Mouse (Mus musculus): ENCODE data around the gene Hoxd4. TPM values are rescaled to one million over a fixed set of nuclear protein-coding genes. Genes with fewer than 3 reads are reported as not detected.

Hoxd4 gene
- polyA plus RNA-seq, 1 experiment from 2014 or later: not detected

DNA sequence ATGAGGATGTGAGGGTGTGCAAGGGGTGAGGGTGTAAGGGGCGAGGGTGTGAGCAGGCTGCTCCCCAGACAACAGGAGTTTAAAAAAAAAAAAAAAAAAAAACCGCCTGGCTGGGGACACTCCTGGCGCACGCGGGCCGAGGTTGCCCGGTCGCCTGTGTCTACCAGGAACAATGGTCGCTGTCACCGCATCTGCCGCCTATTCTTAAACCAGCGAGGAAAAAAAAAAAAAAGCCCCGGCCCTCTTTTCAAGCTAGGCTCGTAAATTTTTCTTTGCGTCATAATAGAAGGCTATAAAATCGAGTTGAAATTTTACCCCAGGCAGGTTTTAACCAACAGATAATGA lies 21.6 kb downstream of the Hoxd4 start:
- peaks cover 100% of the 10 kb centered on the region for H3K27me3 ChIP-seq (ENCODE audit: low read depth, poor library complexity, severe bottlenecking)
- H3K27ac ChIP-seq (replicated peaks): no peak overlapping the region
- DNase-seq (ENCODE audit: low spot score): peak; percentile 47
- no peaks in the 10 kb centered on the region for H3K9me3 ChIP-seq (replicated peaks)
- peaks cover 12% of the 10 kb centered on the region; the same call in 1 of the 2 replicates for H3K4me1 ChIP-seq
- WGBS: 0% methylated on average over 16 of the region's 16 CpGs
- H3K4me3 ChIP-seq: no peak overlapping the region
- no peaks in the 10 kb centered on the region for H3K36me3 ChIP-seq

DNA sequence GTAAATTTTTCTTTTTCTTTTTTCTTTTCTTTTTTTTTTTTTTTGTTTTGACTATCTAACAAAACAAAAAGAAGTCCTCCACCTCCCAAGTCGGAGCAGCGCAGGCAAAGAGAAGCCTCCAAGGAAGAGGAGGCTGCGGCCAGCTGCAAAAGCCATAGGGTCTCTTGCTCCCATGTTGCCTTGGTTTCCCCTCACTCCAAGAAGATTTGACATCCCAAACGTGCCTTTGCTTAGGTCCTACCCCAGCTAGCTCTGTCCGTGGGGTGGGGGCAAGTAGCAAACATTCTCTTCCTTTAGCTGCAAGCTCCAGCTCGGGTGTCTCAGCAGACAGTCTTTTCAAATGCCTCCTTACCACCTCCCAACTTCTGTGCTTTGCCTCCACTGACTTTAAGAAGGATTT lies 22.0 kb downstream of the Hoxd4 start:
- H3K36me3 ChIP-seq: no peaks in the 10 kb centered on the region
- peak; percentile 55 for DNase-seq (ENCODE audit: low spot score)
- H3K27me3 ChIP-seq (ENCODE audit: low read depth, poor library complexity, severe bottlenecking): peaks cover 100% of the 10 kb centered on the region
- H3K4me1 ChIP-seq: peaks cover 12% of the 10 kb centered on the region; the same call in 1 of the 2 replicates
- no peak overlapping the region for H3K27ac ChIP-seq (replicated peaks)
- no peaks in the 10 kb centered on the region for H3K9me3 ChIP-seq (replicated peaks)
- no peak overlapping the region for H3K4me3 ChIP-seq
- 0% methylated on average over 6 of the region's 6 CpGs for WGBS

DNA sequence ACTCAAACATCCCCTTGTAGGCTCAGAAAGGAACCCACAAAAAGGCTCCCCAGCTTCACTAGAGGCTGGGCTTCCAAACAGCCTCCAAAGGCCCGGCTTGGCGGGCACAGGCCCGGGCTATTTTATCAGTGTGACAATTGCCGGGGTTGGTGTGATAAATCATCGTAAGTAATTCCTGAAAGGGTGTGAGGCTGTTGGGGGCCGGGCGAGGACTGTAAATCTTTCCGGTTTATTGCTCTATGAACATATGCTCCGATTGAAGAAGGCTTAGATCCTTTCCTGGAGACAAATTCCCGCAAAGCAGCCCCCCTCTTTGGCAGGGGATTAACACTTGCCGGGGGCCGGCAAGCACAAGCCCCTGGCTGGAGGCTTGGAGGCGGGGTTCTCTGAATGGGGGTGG lies 22.7 kb downstream of the Hoxd4 start:
- Histone ChIP-seq H3K4me3 (no peak overlapping the region), H3K27me3 (ENCODE audit: low read depth, poor library complexity, severe bottlenecking) (peaks cover 100% of the 10 kb centered on the region), H3K27ac (replicated peaks) (no peak overlapping the region), H3K9me3 (replicated peaks) (no peaks in the 10 kb centered on the region), H3K4me1 (peaks cover 12% of the 10 kb centered on the region; the same call in 1 of the 2 replicates), H3K36me3 (no peaks in the 10 kb centered on the region)
- under 1% methylated on average over 13 of the region's 13 CpGs for WGBS
- peak; percentile 52 for DNase-seq (ENCODE audit: low spot score)

DNA sequence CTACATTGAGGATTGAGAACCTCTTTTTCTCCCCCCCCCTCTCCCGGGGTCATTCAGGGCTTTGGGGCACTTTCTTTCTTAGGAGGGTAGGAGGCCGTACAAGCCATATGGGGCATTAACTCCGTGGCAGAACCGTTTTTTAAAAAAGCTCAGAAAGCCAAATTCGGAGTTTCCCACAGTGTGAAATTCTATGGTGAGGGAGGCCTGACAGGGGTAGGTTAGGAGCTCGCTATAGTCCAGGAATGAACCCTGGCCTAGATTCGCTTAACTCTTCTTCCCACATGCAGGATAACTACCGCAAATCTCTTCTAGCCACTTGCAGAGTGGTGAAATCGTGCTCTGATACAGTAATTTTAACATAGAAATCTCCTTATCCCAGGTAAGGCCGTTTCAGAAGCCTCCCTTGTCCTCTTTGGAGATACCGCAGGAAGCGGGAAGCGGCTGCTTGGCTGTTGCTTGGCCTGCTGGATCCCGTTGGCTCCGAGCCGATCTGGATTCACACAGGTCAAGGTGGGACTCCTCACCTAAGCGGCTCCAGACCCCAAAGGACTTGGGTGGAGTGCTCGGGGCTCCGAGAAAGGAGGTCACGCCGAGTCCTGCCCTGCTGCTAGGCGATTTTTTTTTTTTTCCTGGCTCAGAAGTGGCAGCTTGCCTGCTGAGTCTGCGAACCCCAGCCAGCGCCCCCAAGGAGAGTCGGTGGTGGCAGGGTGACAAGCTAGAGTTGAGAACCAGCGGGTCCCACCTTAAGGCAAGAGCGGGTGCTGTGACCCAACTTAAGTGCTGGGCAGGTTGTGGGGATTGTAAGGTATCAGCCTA lies 23.5 kb downstream of the Hoxd4 start:
- no peaks in the 10 kb centered on the region for H3K9me3 ChIP-seq (replicated peaks)
- DNase-seq (ENCODE audit: low spot score): peak; percentile 50
- H3K27ac ChIP-seq (replicated peaks): no peak overlapping the region
- under 1% methylated on average over 27 of the region's 27 CpGs for WGBS
- H3K4me3 ChIP-seq: no peak overlapping the region
- H3K27me3 ChIP-seq (ENCODE audit: low read depth, poor library complexity, severe bottlenecking): peaks cover 100% of the 10 kb centered on the region
- H3K36me3 ChIP-seq: no peaks in the 10 kb centered on the region
- H3K4me1 ChIP-seq: peaks cover 13% of the 10 kb centered on the region; the same call in 1 of the 2 replicates

DNA sequence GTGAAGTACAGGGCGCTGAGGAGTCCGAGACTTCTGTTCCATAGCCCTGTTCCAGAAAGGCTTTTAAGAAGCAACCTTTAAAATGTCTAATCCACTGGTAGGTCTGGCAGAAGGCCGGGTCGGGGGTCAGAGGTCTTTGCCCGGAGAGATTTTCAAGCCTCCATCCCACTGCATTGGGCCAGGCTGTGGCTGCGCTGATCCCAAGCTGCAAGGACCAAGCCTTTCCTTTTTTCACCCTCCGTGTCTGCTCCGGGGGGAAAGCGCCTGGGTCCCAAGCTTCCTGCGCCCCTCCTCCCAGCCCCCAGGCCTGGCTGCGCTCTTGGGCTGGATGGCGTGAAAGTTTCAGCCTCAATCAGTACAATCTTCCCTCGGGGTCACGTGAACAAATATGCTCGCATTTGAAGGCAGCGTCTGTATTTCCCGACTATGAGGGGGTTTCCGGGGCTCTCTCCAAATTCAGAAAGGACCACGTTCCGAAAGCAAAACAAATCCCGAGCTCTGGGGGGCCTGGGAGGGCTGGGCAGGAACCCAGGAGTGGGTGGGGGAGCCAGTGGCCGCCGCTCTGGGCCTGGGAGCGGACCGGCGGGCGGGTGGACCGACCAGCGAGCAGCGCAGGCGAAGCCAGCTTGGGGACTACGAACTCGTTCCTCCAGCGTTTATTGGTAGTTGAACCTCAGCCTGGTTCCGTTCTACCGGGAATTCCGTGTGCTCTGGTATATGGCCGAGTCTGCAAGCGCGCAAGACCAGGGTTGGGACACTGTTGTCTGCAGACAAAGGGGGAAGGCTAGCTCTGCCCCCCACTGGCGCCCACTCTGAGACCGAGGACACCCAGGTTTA lies 24.3 kb downstream of the Hoxd4 start:
- under 1% methylated on average over 42 of the region's 42 CpGs for WGBS
- peaks cover 100% of the 10 kb centered on the region for H3K27me3 ChIP-seq (ENCODE audit: low read depth, poor library complexity, severe bottlenecking)

DNA sequence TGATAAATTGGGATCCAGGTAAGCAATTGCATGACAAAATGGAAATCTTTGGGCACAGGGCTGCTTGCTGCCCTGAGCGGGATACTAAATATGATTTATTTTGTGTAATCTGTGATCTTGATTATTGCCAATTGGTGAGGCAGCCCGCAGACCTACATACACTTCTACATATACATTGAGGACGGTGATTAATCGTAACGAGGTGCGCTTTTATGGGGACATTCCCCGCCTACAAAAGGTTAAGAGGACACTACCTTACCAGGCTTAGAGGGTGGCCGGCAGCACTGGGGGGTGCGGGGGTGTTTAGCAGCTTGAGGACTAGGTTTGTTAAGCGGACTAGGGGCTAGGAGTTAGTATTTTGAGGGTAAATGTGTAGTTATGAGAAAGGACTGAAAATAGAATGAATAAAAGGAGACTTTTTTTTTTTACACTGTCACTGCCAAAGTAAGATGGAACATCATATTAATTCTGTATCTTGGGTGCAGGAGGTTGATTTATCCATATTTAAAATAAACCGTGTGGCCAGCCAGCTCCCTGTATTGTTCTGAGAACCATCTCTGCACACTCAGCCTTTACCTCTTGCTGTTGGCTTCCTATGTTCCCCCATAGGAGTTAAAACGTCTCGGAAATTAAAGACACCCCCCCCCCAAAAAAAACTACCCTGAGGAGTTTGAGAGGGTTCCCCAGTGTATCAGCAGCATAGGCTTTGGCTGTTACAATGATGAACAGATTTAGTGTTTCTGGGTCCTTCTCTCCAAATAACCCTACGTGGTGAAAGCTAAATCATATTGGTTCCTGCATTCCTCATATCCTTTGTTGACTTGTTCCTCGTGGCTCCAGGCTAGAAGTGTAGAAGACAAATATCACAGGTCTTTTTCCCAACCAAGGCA lies 25.2 kb downstream of the Hoxd4 start:
- no peak overlapping the region for H3K4me3 ChIP-seq
- peak; percentile 48 for DNase-seq (ENCODE audit: low spot score)
- H3K9me3 ChIP-seq (replicated peaks): no peaks in the 10 kb centered on the region
- H3K36me3 ChIP-seq: no peaks in the 10 kb centered on the region
- WGBS: 3% methylated on average over 15 of the region's 15 CpGs
- peaks cover 100% of the 10 kb centered on the region for H3K27me3 ChIP-seq (ENCODE audit: low read depth, poor library complexity, severe bottlenecking)
- peaks cover 15% of the 10 kb centered on the region; the same call in 1 of the 2 replicates for H3K4me1 ChIP-seq
- no peak overlapping the region for H3K27ac ChIP-seq (replicated peaks)

More for the DNA sequence above, 24.3 kb downstream of the Hoxd4 start:
- DNase-seq (ENCODE audit: low spot score): peak; percentile 63
- Histone ChIP-seq H3K9me3 (replicated peaks) (no peaks in the 10 kb centered on the region), H3K36me3 (no peaks in the 10 kb centered on the region), H3K27ac (replicated peaks) (no peak overlapping the region), H3K4me3 (peak overlapping the region; percentile 25; the same call in 1 of the 2 replicates), H3K4me1 (peaks cover 15% of the 10 kb centered on the region; the same call in 1 of the 2 replicates)

DNA sequence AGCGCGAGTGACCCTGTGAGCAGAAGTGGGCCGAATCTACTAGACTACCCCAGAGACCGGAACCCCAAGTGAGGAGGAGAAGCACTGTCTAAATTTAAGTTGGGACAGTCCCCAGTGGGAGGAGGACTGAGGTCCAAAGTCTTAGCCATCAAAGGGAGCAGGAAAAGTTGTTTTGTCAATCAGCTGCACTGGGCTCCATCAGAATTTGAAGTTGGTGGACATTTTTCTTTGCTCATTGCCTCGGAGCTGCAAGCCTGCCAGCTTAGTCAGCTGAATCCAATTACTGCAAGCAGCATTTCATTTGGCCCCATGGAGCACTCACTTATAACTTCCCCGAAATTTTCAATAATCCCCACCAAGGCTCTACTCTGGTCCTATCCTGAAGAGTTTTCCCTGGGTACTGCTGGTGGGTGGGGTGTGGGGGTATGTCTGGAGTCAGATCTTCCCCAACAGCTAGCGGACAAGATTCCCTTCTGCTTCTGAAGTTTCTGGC lies 25.9 kb downstream of the Hoxd4 start:
- H3K27me3 ChIP-seq (ENCODE audit: low read depth, poor library complexity, severe bottlenecking): peaks cover 100% of the 10 kb centered on the region
- H3K4me3 ChIP-seq: no peak overlapping the region
- DNase-seq (ENCODE audit: low spot score): peak; percentile 50
- H3K4me1 ChIP-seq: peaks cover 15% of the 10 kb centered on the region; the same call in 1 of the 2 replicates
- no peak overlapping the region for H3K27ac ChIP-seq (replicated peaks)
- 3% methylated on average over 7 of the region's 7 CpGs for WGBS
- no peaks in the 10 kb centered on the region for H3K9me3 ChIP-seq (replicated peaks)
- H3K36me3 ChIP-seq: no peaks in the 10 kb centered on the region

DNA sequence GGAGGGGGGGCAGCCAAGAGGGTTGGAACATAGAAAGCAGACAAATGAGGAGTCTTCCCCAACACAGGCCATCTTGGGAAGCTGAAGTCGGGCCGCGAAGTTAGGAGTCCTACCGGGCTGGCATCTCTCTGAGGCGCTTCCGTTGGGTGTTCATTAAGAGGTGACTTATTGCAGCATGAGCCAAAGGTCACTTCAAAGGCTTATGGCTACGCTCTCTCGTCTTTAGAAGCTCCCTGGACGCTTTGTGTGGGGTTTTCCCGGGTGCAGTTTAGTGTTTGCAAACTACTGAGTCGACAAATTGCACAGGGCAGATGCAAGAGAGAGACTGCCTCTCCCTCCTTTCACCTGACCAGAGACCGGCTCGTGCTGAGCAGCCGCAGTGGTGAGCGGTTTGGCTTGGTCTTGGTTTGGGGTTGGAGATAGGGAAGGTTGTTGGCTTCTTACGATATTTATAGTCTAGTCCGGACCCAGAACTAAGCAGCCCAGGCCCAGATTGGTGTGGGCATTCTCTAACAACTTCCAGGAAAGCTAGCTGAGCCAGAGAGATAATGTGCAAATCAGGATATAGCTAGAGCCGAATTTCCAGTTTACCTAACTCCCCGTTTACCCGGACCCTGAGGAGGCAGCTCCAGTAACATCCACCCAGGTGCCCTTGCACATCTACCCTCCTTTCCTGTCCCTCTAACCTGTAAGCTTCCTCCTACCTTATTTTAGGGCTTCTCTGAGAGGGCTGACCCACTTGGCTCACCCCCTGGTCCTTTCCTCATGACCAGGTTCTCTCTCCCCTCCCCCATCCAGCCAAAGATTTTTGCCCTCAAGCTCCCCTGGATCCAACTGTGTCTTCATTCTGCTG lies 27.1 kb downstream of the Hoxd4 start:
- no peak overlapping the region for H3K4me3 ChIP-seq
- H3K27ac ChIP-seq (replicated peaks): no peak overlapping the region

DNA sequence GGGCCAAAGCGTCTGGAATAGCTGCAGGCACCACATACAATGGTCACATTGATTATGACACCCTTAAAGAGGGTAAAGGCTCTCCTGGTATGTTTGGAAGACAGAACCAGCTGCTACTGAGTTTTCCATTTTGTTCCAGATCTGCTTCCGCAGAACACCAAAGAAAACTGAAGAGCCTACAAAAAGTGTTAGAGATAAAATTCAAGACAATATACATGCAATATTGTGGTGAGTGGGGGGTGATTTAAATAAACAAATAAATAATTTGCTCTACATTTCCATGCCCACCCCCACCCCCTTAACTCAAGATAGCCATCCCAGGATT lies 27.7 kb downstream of the Hoxd4 start:
- H3K36me3 ChIP-seq: no peaks in the 10 kb centered on the region
- no peak for DNase-seq (ENCODE audit: low spot score)
- no peaks in the 10 kb centered on the region for H3K9me3 ChIP-seq (replicated peaks)
- WGBS: 3% methylated on average over 2 of the region's 2 CpGs
- peaks cover 100% of the 10 kb centered on the region for H3K27me3 ChIP-seq (ENCODE audit: low read depth, poor library complexity, severe bottlenecking)
- H3K4me3 ChIP-seq: no peak overlapping the region
- H3K4me1 ChIP-seq: peaks cover 10% of the 10 kb centered on the region; the same call in 1 of the 2 replicates
- H3K27ac ChIP-seq (replicated peaks): no peak overlapping the region

More for the DNA sequence above, 27.1 kb downstream of the Hoxd4 start:
- no peaks in the 10 kb centered on the region for H3K9me3 ChIP-seq (replicated peaks)
- peak; percentile 40 for DNase-seq (ENCODE audit: low spot score)
- H3K4me1 ChIP-seq: peaks cover 10% of the 10 kb centered on the region; the same call in 1 of the 2 replicates
- H3K27me3 ChIP-seq (ENCODE audit: low read depth, poor library complexity, severe bottlenecking): peaks cover 100% of the 10 kb centered on the region
- H3K36me3 ChIP-seq: no peaks in the 10 kb centered on the region
- WGBS: under 1% methylated on average over 20 of the region's 20 CpGs

DNA sequence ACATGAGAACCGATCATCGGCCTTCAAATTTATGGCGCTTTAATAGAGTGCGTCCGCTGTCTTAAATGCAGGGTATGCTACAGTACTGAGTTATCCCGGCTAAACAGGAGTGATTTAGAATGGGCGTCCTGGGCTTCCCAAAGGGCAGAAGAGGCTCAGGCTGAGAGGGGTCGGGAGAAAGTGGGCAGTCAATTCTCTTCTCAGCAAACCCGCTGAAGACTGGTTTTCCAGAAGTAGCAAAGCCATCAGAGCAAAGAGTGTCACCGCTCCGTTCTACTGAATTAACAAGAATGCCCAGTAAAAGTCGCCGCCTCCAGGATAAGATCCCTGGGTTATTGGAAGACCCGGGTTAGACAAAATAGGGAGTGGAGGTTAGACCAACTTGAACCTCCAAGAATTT lies 28.1 kb downstream of the Hoxd4 start:
- WGBS: 2% methylated on average over 14 of the region's 14 CpGs
- Histone ChIP-seq H3K27ac (replicated peaks) (no peak overlapping the region), H3K27me3 (ENCODE audit: low read depth, poor library complexity, severe bottlenecking) (peaks cover 100% of the 10 kb centered on the region), H3K4me1 (peaks cover 10% of the 10 kb centered on the region; the same call in 1 of the 2 replicates), H3K9me3 (replicated peaks) (no peaks in the 10 kb centered on the region), H3K36me3 (no peaks in the 10 kb centered on the region), H3K4me3 (no peak overlapping the region)
- no peak for DNase-seq (ENCODE audit: low spot score)

DNA sequence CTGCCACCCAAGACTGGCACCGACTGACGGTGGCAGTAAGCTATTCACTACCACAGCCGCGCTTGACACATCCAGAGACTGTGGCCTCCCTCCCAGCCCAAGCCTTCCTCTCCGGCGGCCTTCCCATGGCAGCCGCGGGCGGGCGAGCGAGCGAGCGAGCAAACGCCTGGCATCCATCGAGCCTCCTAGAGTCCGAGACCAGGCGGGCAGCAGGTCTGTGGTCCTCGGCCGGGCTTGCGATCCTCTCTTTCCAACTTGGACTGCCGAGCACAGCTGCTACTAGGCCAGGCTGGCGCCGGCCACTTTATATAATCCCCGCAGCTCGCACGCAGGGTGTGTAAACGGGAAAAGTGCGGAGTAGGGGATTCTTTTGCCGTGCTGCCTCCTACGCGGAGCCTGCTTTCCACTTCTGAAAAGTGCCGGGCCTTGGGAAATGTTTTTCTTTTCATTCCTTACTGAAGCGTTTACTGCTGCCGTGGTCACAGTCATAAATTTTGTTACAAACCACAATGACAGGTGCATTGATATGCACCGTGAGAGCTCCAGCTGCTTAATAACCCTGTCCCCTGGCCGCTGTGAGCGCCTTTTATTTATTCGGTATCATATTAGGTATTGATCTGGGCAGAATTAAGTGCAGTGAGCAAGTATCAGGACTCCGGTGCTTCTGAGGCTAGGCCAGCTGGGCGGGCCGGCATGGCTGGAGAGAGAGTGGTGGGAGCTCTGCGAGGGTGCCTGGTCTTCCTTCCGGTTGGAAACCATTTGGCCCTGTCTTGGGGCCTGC lies 28.8 kb downstream of the Hoxd4 start:
- Histone ChIP-seq H3K27me3 (ENCODE audit: low read depth, poor library complexity, severe bottlenecking) (peaks cover 100% of the 10 kb centered on the region), H3K9me3 (replicated peaks) (no peaks in the 10 kb centered on the region), H3K4me1 (peaks cover 10% of the 10 kb centered on the region; the same call in 1 of the 2 replicates), H3K27ac (replicated peaks) (no peak overlapping the region), H3K36me3 (no peaks in the 10 kb centered on the region), H3K4me3 (no peak overlapping the region)
- WGBS: 1% methylated on average over 43 of the region's 43 CpGs
- DNase-seq (ENCODE audit: low spot score): peak; percentile 64

Data from midbrain, embryonic 10.5 days (tissue).